Mouse (Mus musculus): ENCODE data around the gene Pbrm1. TPM values are rescaled to one million over a fixed set of nuclear protein-coding genes. Genes with fewer than 3 reads are reported as not detected.

Gene Pbrm1
- polyA plus RNA-seq, 1 experiment from 2014 or later, result 135 TPM

GRCm38 (mm10) chr14:31161638-31162037 lies 142.7 kb downstream of the Pbrm1 start:
- no peak for ATAC-seq (replicated peaks; ENCODE audit: low FRiP score)

GRCm38 (mm10) chr14:31164067-31164466 lies 145.1 kb downstream of the Pbrm1 start:
- no peaks in the 10 kb centered on the region for H3K4me1 ChIP-seq (replicated peaks; ENCODE audit: control insufficient read depth, insufficient read depth, low read length)
- H3K9me3 ChIP-seq (ENCODE audit: control insufficient read depth, low read length), result no peaks in the 10 kb centered on the region
- no peak overlapping the region for H3K9ac ChIP-seq (ENCODE audit: low read length)
- WGBS, result 80% methylated on average over 8 of the region's 8 CpGs
- no peak for ATAC-seq (replicated peaks; ENCODE audit: low FRiP score)
- no peak overlapping the region for H3K4me3 ChIP-seq (ENCODE audit: low read depth, low read length)
- H3K4me2 ChIP-seq (ENCODE audit: low read depth, low read length, severe bottlenecking), result no peak overlapping the region
- no peaks in the 10 kb centered on the region for H3K27me3 ChIP-seq (ENCODE audit: control insufficient read depth, insufficient read depth, low read length)
- H3K27ac ChIP-seq (ENCODE audit: low read depth, low read length), result no peak overlapping the region
- H3K36me3 ChIP-seq (ENCODE audit: control insufficient read depth, insufficient read depth, low read length), result no peaks in the 10 kb centered on the region
- DNase-seq (ENCODE audit: low spot score), result no peak

More at GRCm38 (mm10) chr14:31161638-31162037, 142.7 kb downstream of the Pbrm1 start:
- Histone ChIP-seq H3K27me3 (ENCODE audit: control insufficient read depth, insufficient read depth, low read length) (no peaks in the 10 kb centered on the region), H3K27ac (ENCODE audit: low read depth, low read length) (no peak overlapping the region), H3K36me3 (ENCODE audit: control insufficient read depth, insufficient read depth, low read length) (no peaks in the 10 kb centered on the region), H3K4me2 (ENCODE audit: low read depth, low read length, severe bottlenecking) (no peak overlapping the region), H3K9me3 (ENCODE audit: control insufficient read depth, low read length) (no peaks in the 10 kb centered on the region), H3K4me3 (ENCODE audit: low read depth, low read length) (no peak overlapping the region), H3K9ac (ENCODE audit: low read length) (no peak overlapping the region), H3K4me1 (replicated peaks; ENCODE audit: control insufficient read depth, insufficient read depth, low read length) (no peaks in the 10 kb centered on the region)
- no peak for DNase-seq (ENCODE audit: low spot score)
- WGBS, result 76% methylated on average over 10 of the region's 10 CpGs

GRCm38 (mm10) chr14:31165010-31165409 lies 146.1 kb downstream of the Pbrm1 start:
- no peaks in the 10 kb centered on the region for H3K4me1 ChIP-seq (replicated peaks; ENCODE audit: control insufficient read depth, insufficient read depth, low read length)
- 61% methylated on average over 2 of the region's 2 CpGs for WGBS
- no peaks in the 10 kb centered on the region for H3K36me3 ChIP-seq (ENCODE audit: control insufficient read depth, insufficient read depth, low read length)
- H3K27ac ChIP-seq (ENCODE audit: low read depth, low read length), result no peak overlapping the region
- H3K27me3 ChIP-seq (ENCODE audit: control insufficient read depth, insufficient read depth, low read length), result no peaks in the 10 kb centered on the region
- no peak overlapping the region for H3K4me3 ChIP-seq (ENCODE audit: low read depth, low read length)
- ATAC-seq (replicated peaks; ENCODE audit: low FRiP score), result no peak
- H3K9ac ChIP-seq (ENCODE audit: low read length), result no peak overlapping the region
- H3K9me3 ChIP-seq (ENCODE audit: control insufficient read depth, low read length), result no peaks in the 10 kb centered on the region
- no peak overlapping the region for H3K4me2 ChIP-seq (ENCODE audit: low read depth, low read length, severe bottlenecking)
- no peak for DNase-seq (ENCODE audit: low spot score)

GRCm38 (mm10) chr14:31165458-31165857 lies 146.5 kb downstream of the Pbrm1 start:
- Histone ChIP-seq H3K9me3 (ENCODE audit: control insufficient read depth, low read length) (no peaks in the 10 kb centered on the region), H3K4me1 (replicated peaks; ENCODE audit: control insufficient read depth, insufficient read depth, low read length) (no peaks in the 10 kb centered on the region), H3K4me3 (ENCODE audit: low read depth, low read length) (no peak overlapping the region), H3K36me3 (ENCODE audit: control insufficient read depth, insufficient read depth, low read length) (peaks cover 2% of the 10 kb centered on the region; the same call in 1 of the 2 replicates), H3K27me3 (ENCODE audit: control insufficient read depth, insufficient read depth, low read length) (no peaks in the 10 kb centered on the region), H3K4me2 (ENCODE audit: low read depth, low read length, severe bottlenecking) (no peak overlapping the region), H3K27ac (ENCODE audit: low read depth, low read length) (no peak overlapping the region), H3K9ac (ENCODE audit: low read length) (no peak overlapping the region)
- DNase-seq (ENCODE audit: low spot score), result no peak
- no peak for ATAC-seq (replicated peaks; ENCODE audit: low FRiP score)
- 55% methylated on average over 7 of the region's 7 CpGs for WGBS

- Histone ChIP-seq H3K27me3 (ENCODE audit: control insufficient read depth, insufficient read depth, low read length) (no peaks in the 10 kb centered on the region), H3K4me3 (ENCODE audit: low read depth, low read length) (no peak overlapping the region), H3K4me2 (ENCODE audit: low read depth, low read length, severe bottlenecking) (no peak overlapping the region), H3K4me1 (replicated peaks; ENCODE audit: control insufficient read depth, insufficient read depth, low read length) (no peaks in the 10 kb centered on the region), H3K9me3 (ENCODE audit: control insufficient read depth, low read length) (no peaks in the 10 kb centered on the region), H3K27ac (ENCODE audit: low read depth, low read length) (no peak overlapping the region), H3K9ac (ENCODE audit: low read length) (no peak overlapping the region), H3K36me3 (ENCODE audit: control insufficient read depth, insufficient read depth, low read length) (peaks cover 5% of the 10 kb centered on the region)
- 81% methylated on average over 10 of the region's 10 CpGs for WGBS
- ATAC-seq (replicated peaks; ENCODE audit: low FRiP score) (no peak), DNase-seq (ENCODE audit: low spot score) (no peak)
These were observed 147.2 kb downstream of the Pbrm1 start for GRCm38 (mm10) chr14:31165991-31166630.

- Histone ChIP-seq H3K9me3 (ENCODE audit: control insufficient read depth, low read length) (no peaks in the 10 kb centered on the region), H3K4me1 (replicated peaks; ENCODE audit: control insufficient read depth, insufficient read depth, low read length) (no peaks in the 10 kb centered on the region), H3K27ac (ENCODE audit: low read depth, low read length) (no peak overlapping the region), H3K4me3 (ENCODE audit: low read depth, low read length) (no peak overlapping the region), H3K36me3 (ENCODE audit: control insufficient read depth, insufficient read depth, low read length) (peaks cover 12% of the 10 kb centered on the region), H3K4me2 (ENCODE audit: low read depth, low read length, severe bottlenecking) (no peak overlapping the region), H3K27me3 (ENCODE audit: control insufficient read depth, insufficient read depth, low read length) (no peaks in the 10 kb centered on the region), H3K9ac (ENCODE audit: low read length) (no peak overlapping the region)
- DNase-seq (ENCODE audit: low spot score) (no peak), ATAC-seq (replicated peaks; ENCODE audit: low FRiP score) (no peak)
- 78% methylated on average over 9 of the region's 9 CpGs for WGBS
These were observed 147.9 kb downstream of the Pbrm1 start for GRCm38 (mm10) chr14:31166827-31167226.

GRCm38 (mm10) chr14:31168425-31168824 lies 149.5 kb downstream of the Pbrm1 start, which contains the start of gene Stab1:
TSS of gene Stab1 (minus strand) at chr14:31168641.
- Histone ChIP-seq H3K36me3 (ENCODE audit: control insufficient read depth, insufficient read depth, low read length) (peaks cover 28% of the 10 kb centered on the region), H3K9me3 (ENCODE audit: control insufficient read depth, low read length) (no peaks in the 10 kb centered on the region), H3K4me2 (ENCODE audit: low read depth, low read length, severe bottlenecking) (no peak within 1 kb of the TSS), H3K27me3 (ENCODE audit: control insufficient read depth, insufficient read depth, low read length) (no peaks in the 10 kb centered on the region), H3K4me1 (replicated peaks; ENCODE audit: control insufficient read depth, insufficient read depth, low read length) (no peaks in the 10 kb centered on the region), H3K9ac (ENCODE audit: low read length) (no peak within 1 kb of the TSS), H3K27ac (ENCODE audit: low read depth, low read length) (no peak within 1 kb of the TSS), H3K4me3 (ENCODE audit: low read depth, low read length) (no peak within 1 kb of the TSS)
- DNase-seq (ENCODE audit: low spot score) (no peak), ATAC-seq (replicated peaks; ENCODE audit: low FRiP score) (no peak)
- 58% methylated on average over 10 of the region's 10 CpGs for WGBS

- H3K9ac ChIP-seq (ENCODE audit: low read length), result no peak overlapping the region
- WGBS, result 88% methylated on average over 6 of the region's 6 CpGs
- H3K4me1 ChIP-seq (replicated peaks; ENCODE audit: control insufficient read depth, insufficient read depth, low read length), result no peaks in the 10 kb centered on the region
- H3K27me3 ChIP-seq (ENCODE audit: control insufficient read depth, insufficient read depth, low read length), result no peaks in the 10 kb centered on the region
- H3K4me3 ChIP-seq (ENCODE audit: low read depth, low read length), result no peak overlapping the region
- no peaks in the 10 kb centered on the region for H3K9me3 ChIP-seq (ENCODE audit: control insufficient read depth, low read length)
- H3K36me3 ChIP-seq (ENCODE audit: control insufficient read depth, insufficient read depth, low read length), result peaks cover 28% of the 10 kb centered on the region
- no peak overlapping the region for H3K4me2 ChIP-seq (ENCODE audit: low read depth, low read length, severe bottlenecking)
- H3K27ac ChIP-seq (ENCODE audit: low read depth, low read length), result no peak overlapping the region
- no peak for DNase-seq (ENCODE audit: low spot score)
- ATAC-seq (replicated peaks; ENCODE audit: low FRiP score), result no peak
These were observed 150.6 kb downstream of the Pbrm1 start for GRCm38 (mm10) chr14:31169508-31169907.

- H3K36me3 ChIP-seq (ENCODE audit: control insufficient read depth, insufficient read depth, low read length), result peaks cover 34% of the 10 kb centered on the region
- no peaks in the 10 kb centered on the region for H3K9me3 ChIP-seq (ENCODE audit: control insufficient read depth, low read length)
- H3K9ac ChIP-seq (ENCODE audit: low read length), result no peak overlapping the region
- H3K4me2 ChIP-seq (ENCODE audit: low read depth, low read length, severe bottlenecking), result no peak overlapping the region
- H3K4me3 ChIP-seq (ENCODE audit: low read depth, low read length), result no peak overlapping the region
- WGBS, result 87% methylated on average over 13 of the region's 13 CpGs
- no peak for DNase-seq (ENCODE audit: low spot score)
- ATAC-seq (replicated peaks; ENCODE audit: low FRiP score), result no peak
- H3K27me3 ChIP-seq (ENCODE audit: control insufficient read depth, insufficient read depth, low read length), result no peaks in the 10 kb centered on the region
- no peak overlapping the region for H3K27ac ChIP-seq (ENCODE audit: low read depth, low read length)
- H3K4me1 ChIP-seq (replicated peaks; ENCODE audit: control insufficient read depth, insufficient read depth, low read length), result no peaks in the 10 kb centered on the region
These were observed 152.0 kb downstream of the Pbrm1 start for GRCm38 (mm10) chr14:31170963-31171362.

All from forebrain, embryonic 11.5 days (tissue).